Mouse (Mus musculus) G1E (cell line): ENCODE measurements at regions not wholly inside any gene's neighbourhood (a gene's known extent, or its start where the extent isn't known, plus 50 kb on each side); places are given as distances from the start of the nearest gene placed in this dataset.

Source experiments
- CTCF ChIP-seq: IDR thresholded peaks from 2 replicates; pipeline ENCODE4 v1.5.1; 2012; ENCODE audit warnings: low read depth, low read length, inconsistent platforms, mixed read lengths
- GATA1 ChIP-seq: IDR thresholded peaks from 2 replicates; pipeline ENCODE4 v1.6.1; 2012; ENCODE audit warnings: borderline replicate concordance, low read length, inconsistent platforms, mixed read lengths
- GATA2 ChIP-seq: IDR thresholded peaks from 2 replicates; pipeline ENCODE4 v1.6.1; 2012; ENCODE audit warnings: low read depth, low read length, inconsistent platforms, borderline replicate concordance
- POLR2AphosphoS5 ChIP-seq: IDR thresholded peaks from 2 replicates; pipeline ENCODE4 v1.6.1; 2012; ENCODE audit warnings: low read depth, low read length, inconsistent platforms; ENCODE audit not compliant: insufficient replicate concordance
- TAL1 ChIP-seq: conservative IDR thresholded peaks from 2 replicates; pipeline ENCODE4 v1.6.1; 2012; ENCODE audit warnings: low read depth, low read length, inconsistent platforms, mixed read lengths

- TF ChIP-seq CTCF (no peak), TAL1 (no peak), GATA1 (no peak), GATA2 (no peak), POLR2AphosphoS5 (no peak)
Measured at GRCm38 (mm10) chr3:39965431-39965830, 565.7 kb upstream of the Intu start.
